Mouse (Mus musculus) activated CD4-positive, CD25-positive, alpha-beta regulatory T cell, adult 4 months (primary cell): ENCODE results near the gene Tgfa. TPM values are rescaled to one million over a fixed set of nuclear protein-coding genes. Genes with fewer than 3 reads are reported as not detected.

ENCODE experiments used
- ATAC-seq: one replicate; pipeline ENCODE4 v1.8.0; 2017
- polyA plus RNA-seq, 2 experiments: library from polyadenylated mRNA; unstranded; fragments of 100-300 nt; shearing (Covaris generic); gene quantifications; one replicate each; pipeline ENCODE4 v1.2.1; 2017

Tgfa gene
- not detected for polyA plus RNA-seq

GRCm38 (mm10) chr6:86194941-86195932, at the start of gene Tgfa:
Tgfa (plus strand) TSS chr6:86195223.
- ATAC-seq, result no peak

GRCm38 (mm10) chr6:86148518-86148917, 46.5 kb upstream of the Tgfa start:
- ATAC-seq, result peak; percentile 52

GRCm38 (mm10) chr6:86149001-86149400, 46.0 kb upstream of the Tgfa start:
- ATAC-seq, result no peak

GRCm38 (mm10) chr6:86152676-86153075, 42.3 kb upstream of the Tgfa start:
- ATAC-seq, result no peak

- ATAC-seq, result no peak
Measured at GRCm38 (mm10) chr6:86153436-86153990, 41.5 kb upstream of the Tgfa start.

GRCm38 (mm10) chr6:86154006-86154405, 41.0 kb upstream of the Tgfa start:
- no peak for ATAC-seq

GRCm38 (mm10) chr6:86154481-86154880, 40.5 kb upstream of the Tgfa start:
- ATAC-seq, result no peak

- ATAC-seq, result no peak
Measured at GRCm38 (mm10) chr6:86157253-86158234, 37.5 kb upstream of the Tgfa start.

- ATAC-seq, result no peak
Measured at GRCm38 (mm10) chr6:86160878-86161277, 34.1 kb upstream of the Tgfa start.

GRCm38 (mm10) chr6:86161586-86161985, 33.4 kb upstream of the Tgfa start:
- no peak for ATAC-seq

GRCm38 (mm10) chr6:86164028-86164427, 31.0 kb upstream of the Tgfa start:
- ATAC-seq, result no peak

- no peak for ATAC-seq
Measured at GRCm38 (mm10) chr6:86166426-86166825, 28.6 kb upstream of the Tgfa start.

GRCm38 (mm10) chr6:86167851-86168250, 27.2 kb upstream of the Tgfa start:
- ATAC-seq, result no peak

- ATAC-seq, result no peak
Measured at GRCm38 (mm10) chr6:86169166-86169565, 25.9 kb upstream of the Tgfa start.

GRCm38 (mm10) chr6:86176236-86176635, 18.8 kb upstream of the Tgfa start:
- no peak for ATAC-seq

- ATAC-seq, result no peak
Measured at GRCm38 (mm10) chr6:86176721-86177120, 18.3 kb upstream of the Tgfa start.

GRCm38 (mm10) chr6:86177331-86177982, 17.6 kb upstream of the Tgfa start:
- no peak for ATAC-seq

GRCm38 (mm10) chr6:86180617-86181016, 14.4 kb upstream of the Tgfa start:
- ATAC-seq, result no peak

GRCm38 (mm10) chr6:86182016-86182415, 13.0 kb upstream of the Tgfa start:
- ATAC-seq, result no peak

- ATAC-seq, result no peak
Measured at GRCm38 (mm10) chr6:86182626-86183025, 12.4 kb upstream of the Tgfa start.

GRCm38 (mm10) chr6:86186106-86186955, 8.7 kb upstream of the Tgfa start:
- no peak for ATAC-seq
